Mouse (Mus musculus) thymus, adult 2 months (tissue): ENCODE results near the gene Ppa2. TPM values are rescaled to one million over a fixed set of nuclear protein-coding genes. Genes with fewer than 3 reads are reported as not detected.
A peak's percentile ranks its signal among the peaks of the same experiment; 100 is the strongest.

Experiments
- DNase-seq: peaks from one replicate; pipeline ENCODE4 v3.0.0; 2021
- H3K27ac ChIP-seq: fragments of 200-500 bp; 2 replicates; pipeline ENCODE4 v1.5.1; 2012; ENCODE audit warnings: low read length, control low read depth; ENCODE audit not compliant: control insufficient read depth, insufficient read depth
- H3K27me3 ChIP-seq: fragments of 200-500 bp; 2 replicates; pipeline ENCODE4 v1.6.1; 2012; ENCODE audit warnings: mild to moderate bottlenecking, low read length, moderate library complexity, mixed read lengths; ENCODE audit not compliant: control insufficient read depth, insufficient read depth
- H3K36me3 ChIP-seq: fragments of 200-500 bp; 2 replicates; pipeline ENCODE4 v1.6.1; 2012; ENCODE audit warnings: mild to moderate bottlenecking, low read length, moderate library complexity; ENCODE audit not compliant: control insufficient read depth, insufficient read depth
- H3K4me1 ChIP-seq: fragments of 200-500 bp; replicated peaks from 2 replicates; pipeline ENCODE4 v1.6.1; 2012; ENCODE audit warnings: low read length; ENCODE audit not compliant: control insufficient read depth, insufficient read depth
- H3K4me3 ChIP-seq: fragments of 200-500 bp; 2 replicates; pipeline ENCODE4 v1.5.1; 2012; ENCODE audit warnings: mild to moderate bottlenecking, low read length, control low read depth, moderate library complexity; ENCODE audit not compliant: control insufficient read depth, insufficient read depth
- CTCF ChIP-seq: fragments of 200-500 bp; IDR thresholded peaks from 2 replicates; pipeline ENCODE4 v1.5.1; 2012; ENCODE audit warnings: mild to moderate bottlenecking, control low read depth, low read length, moderate library complexity, borderline replicate concordance; ENCODE audit not compliant: control insufficient read depth, poor library complexity, insufficient read depth; ENCODE audit errors: extremely low read depth
- POLR2A ChIP-seq: fragments of 200-500 bp; IDR thresholded peaks from 2 replicates; pipeline ENCODE4 v1.6.1; 2012; ENCODE audit warnings: mild to moderate bottlenecking, low read length, control low read depth, moderate library complexity; ENCODE audit not compliant: control insufficient read depth, poor library complexity, insufficient read depth; ENCODE audit errors: extremely low read depth
- WGBS: fragments of 180-500 bp; shearing (Covaris S2); methylation state at CpG from one replicate; pipeline ENCODE4 v1.1.7; 2018; 5-methylcytosine and 5-hydroxymethylcytosine counted together
- polyA plus RNA-seq: library from polyadenylated mRNA; depleted of rRNA; stranded (reverse); fragments of >200 nt; gene quantifications from 2 replicates; pipeline ENCODE4 v1.2.3, GENCODE M21; 2012

Ppa2 gene
- polyA plus RNA-seq, 1 experiment: 38.5 TPM

- H3K36me3 ChIP-seq: no peaks in the 10 kb centered on the region
- H3K27ac ChIP-seq: no peak overlapping the region
- H3K4me3 ChIP-seq: no peak overlapping the region
- TF ChIP-seq CTCF: no peak
- no peak for TF ChIP-seq POLR2A
- peaks cover 8% of the 10 kb centered on the region for H3K4me1 ChIP-seq
- DNase-seq: no peak
- no peaks in the 10 kb centered on the region for H3K27me3 ChIP-seq
- WGBS: 98% methylated on average over 7 of the region's 7 CpGs
These were observed 551 bp upstream of the Ppa2 start for GRCm38 (mm10) chr3:133309359-133309758.

- Histone ChIP-seq H3K4me3 (peak overlapping the region; percentile 82), H3K27ac (peak overlapping the region; percentile 96), H3K4me1 (peaks cover 8% of the 10 kb centered on the region), H3K36me3 (no peaks in the 10 kb centered on the region), H3K27me3 (no peaks in the 10 kb centered on the region)
- no peak for DNase-seq
- WGBS: 26% methylated on average over 14 of the region's 14 CpGs
- TF ChIP-seq CTCF: no peak
These were observed 884 bp downstream of the Ppa2 start for GRCm38 (mm10) chr3:133310809-133311179.

GRCm38 (mm10) chr3:133312331-133312730 lies 2.4 kb downstream of the Ppa2 start:
- TF ChIP-seq POLR2A: no peak
- TF ChIP-seq CTCF: no peak
- DNase-seq: no peak
- WGBS: 32% methylated on average over 3 of the region's 3 CpGs
- Histone ChIP-seq H3K4me1 (peaks cover 8% of the 10 kb centered on the region), H3K27ac (no peak overlapping the region), H3K36me3 (no peaks in the 10 kb centered on the region), H3K27me3 (no peaks in the 10 kb centered on the region), H3K4me3 (no peak overlapping the region)

GRCm38 (mm10) chr3:133312850-133313249 lies 2.9 kb downstream of the Ppa2 start:
- Histone ChIP-seq H3K36me3 (no peaks in the 10 kb centered on the region), H3K27ac (no peak overlapping the region), H3K27me3 (no peaks in the 10 kb centered on the region), H3K4me3 (no peak overlapping the region), H3K4me1 (peaks cover 8% of the 10 kb centered on the region)
- no peak for TF ChIP-seq POLR2A
- no peak for TF ChIP-seq CTCF
- no peak for DNase-seq
- WGBS: 97% methylated on average over 6 of the region's 6 CpGs

- TF ChIP-seq POLR2A (no peak), CTCF (no peak)
- 98% methylated on average over 3 of the region's 3 CpGs for WGBS
- no peak for DNase-seq
- H3K36me3 ChIP-seq: no peaks in the 10 kb centered on the region
- H3K27ac ChIP-seq: no peak overlapping the region
- no peaks in the 10 kb centered on the region for H3K27me3 ChIP-seq
- H3K4me1 ChIP-seq: peaks cover 8% of the 10 kb centered on the region
- H3K4me3 ChIP-seq: no peak overlapping the region
These were observed 3.7 kb downstream of the Ppa2 start for GRCm38 (mm10) chr3:133313491-133314199.

GRCm38 (mm10) chr3:133314475-133314874 lies 4.6 kb downstream of the Ppa2 start:
- H3K4me3 ChIP-seq: no peak overlapping the region
- WGBS: 24% methylated on average over 6 of the region's 6 CpGs
- DNase-seq: peak; percentile 84

GRCm38 (mm10) chr3:133315011-133315410 lies 5.1 kb downstream of the Ppa2 start:
- WGBS: 96% methylated on average over 14 of the region's 14 CpGs

More at GRCm38 (mm10) chr3:133314475-133314874, 4.6 kb downstream of the Ppa2 start:
- TF ChIP-seq CTCF: peak; percentile 67; the same call in 1 of the 2 replicates
- TF ChIP-seq POLR2A: no peak
- Histone ChIP-seq H3K4me1 (peaks cover 8% of the 10 kb centered on the region), H3K36me3 (no peaks in the 10 kb centered on the region), H3K27ac (no peak overlapping the region), H3K27me3 (no peaks in the 10 kb centered on the region)

More at GRCm38 (mm10) chr3:133315011-133315410, 5.1 kb downstream of the Ppa2 start:
- peaks cover 6% of the 10 kb centered on the region for H3K4me1 ChIP-seq
- no peaks in the 10 kb centered on the region for H3K27me3 ChIP-seq
- DNase-seq: no peak
- TF ChIP-seq POLR2A (no peak), CTCF (no peak)
- H3K27ac ChIP-seq: no peak overlapping the region
- H3K36me3 ChIP-seq: no peaks in the 10 kb centered on the region
- no peak overlapping the region for H3K4me3 ChIP-seq
